Mouse (Mus musculus): ENCODE measurements at regions not wholly inside any gene's neighbourhood (a gene's known extent, or its start where the extent isn't known, plus 50 kb on each side); places are given as distances from the start of the nearest gene placed in this dataset.

DNA sequence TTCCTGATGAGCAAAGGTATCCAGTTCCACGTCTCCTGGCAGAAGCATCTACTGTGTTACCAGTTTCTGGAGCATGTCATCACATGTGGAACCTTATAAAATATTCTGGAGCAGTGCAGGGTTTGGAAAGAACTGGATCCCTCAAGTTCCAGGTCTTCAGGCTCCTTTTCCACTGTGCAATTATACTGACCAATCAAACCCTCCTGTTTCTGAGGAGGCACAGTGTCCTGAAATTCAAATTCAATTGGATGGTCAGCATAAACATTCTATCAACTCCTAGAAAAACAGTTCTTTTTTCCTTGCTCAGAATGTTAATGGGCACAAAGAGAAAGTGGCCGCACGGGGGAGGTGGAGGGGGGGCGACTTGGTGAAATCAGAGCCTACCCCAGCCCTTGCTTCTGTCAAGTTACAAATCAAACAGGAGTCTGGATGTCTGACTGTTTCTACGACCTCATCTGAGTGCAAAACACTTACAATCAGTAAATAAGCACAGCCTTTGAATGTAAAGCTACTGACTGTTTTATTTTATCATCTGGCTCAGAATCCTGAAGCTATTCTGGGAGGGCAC is 203.2 kb upstream of the Gm21897 start:
- TF ChIP-seq POLR2A (IDR thresholded peaks at IDR 0.05; ENCODE audit: insufficient read length, low read depth) (no peak), CEBPB (IDR thresholded peaks at IDR 0.05; ENCODE audit: insufficient read depth, poor library complexity, severe bottlenecking) (no peak), MYOD1 (IDR thresholded peaks at IDR 0.05; ENCODE audit: control insufficient read depth in 1 of 3, insufficient read length in 2 of 3, low read depth in 2 of 3) (no peak), USF1 (IDR thresholded peaks at IDR 0.05; ENCODE audit: low read depth) (no peak), MAX (IDR thresholded peaks at IDR 0.05; ENCODE audit: low read depth) (no peak), E2F4 (IDR thresholded peaks at IDR 0.05; ENCODE audit: insufficient read depth) (no peak), TCF12 (IDR thresholded peaks at IDR 0.05; ENCODE audit: insufficient read depth, poor library complexity, severe bottlenecking) (no peak), SRF (IDR thresholded peaks at IDR 0.05; ENCODE audit: control insufficient read depth, insufficient read length, low read depth) (no peak), MYOG (IDR thresholded peaks at IDR 0.05; ENCODE audit: control insufficient read depth in 1 of 3, insufficient read depth in 1 of 3, insufficient read length in 2 of 3, low read depth in 2 of 3) (no peak)

All from myocyte (in vitro differentiated cells).